Mouse (Mus musculus): ENCODE measurements around the gene Chadl.

GRCm38 (mm10) chr15:81744992-81745600, 48.0 kb upstream of the Chadl start, which contains the start of the genes Zc3h7b and Rangap1:
- TF ChIP-seq TAL1 (IDR thresholded peaks at IDR 0.05; ENCODE audit: low read length) (no peak), GATA1 (IDR thresholded peaks at IDR 0.05; ENCODE audit: low read length) (no peak)

Data from erythroblast, embryonic 14.5 days (primary cell).